Mouse (Mus musculus): ENCODE results near the gene Rbfox3. TPM values are rescaled to one million over a fixed set of nuclear protein-coding genes. Genes with fewer than 3 reads are reported as not detected.

Rbfox3 gene
- polyA plus RNA-seq, 1 experiment from 2014 or later: 1.1 TPM

DNA sequence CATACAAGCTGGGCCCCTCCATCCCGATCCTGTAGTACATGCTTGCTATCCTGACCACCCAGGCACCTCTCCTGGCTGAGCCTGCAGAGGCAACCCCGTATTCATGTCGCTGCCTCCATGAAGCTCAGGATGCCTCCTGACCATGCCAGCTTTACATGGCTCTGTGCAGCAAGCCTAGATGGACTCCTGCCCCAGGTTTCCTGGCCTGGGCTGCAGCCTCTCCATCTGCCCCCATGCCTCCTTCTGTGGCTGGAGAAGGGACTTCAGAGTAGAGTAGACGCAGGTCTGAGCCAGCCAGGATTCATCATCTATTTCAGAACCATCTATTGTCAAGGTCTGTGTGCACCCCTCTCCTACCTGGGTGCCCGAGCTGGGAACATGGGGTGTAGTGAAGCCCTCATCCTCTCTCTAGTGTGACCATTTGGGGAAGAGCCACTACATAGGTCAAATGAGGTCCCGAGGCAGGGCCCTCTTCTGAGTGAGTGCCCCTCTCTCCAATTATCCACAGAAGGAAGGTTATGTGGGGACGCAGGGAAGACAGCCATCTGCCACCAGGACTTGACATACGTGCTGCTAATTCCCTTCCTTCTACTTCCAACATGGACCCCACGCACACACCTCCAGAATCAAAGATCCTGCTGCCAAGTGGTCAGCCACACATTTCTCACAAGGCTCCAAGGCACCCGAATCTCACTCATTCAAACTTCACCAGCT, 153.0 kb downstream of the Rbfox3 start:
- DNase-seq (ENCODE audit: low spot score) (no peak), ATAC-seq (replicated peaks; ENCODE audit: low FRiP score) (no peak)
- 76% methylated on average over 10 of the region's 10 CpGs for WGBS
- Histone ChIP-seq H3K4me2 (no peak overlapping the region), H3K27ac (ENCODE audit: low read depth, low read length) (no peak overlapping the region), H3K4me1 (replicated peaks; ENCODE audit: control insufficient read depth, insufficient read depth, low read length) (no peaks in the 10 kb centered on the region), H3K4me3 (ENCODE audit: low read depth, low read length) (no peak overlapping the region), H3K27me3 (replicated peaks; ENCODE audit: control insufficient read depth, insufficient read depth, low read length) (no peaks in the 10 kb centered on the region; the same call in 1 of the 2 replicates), H3K9ac (ENCODE audit: low read depth, low read length) (no peak overlapping the region), H3K36me3 (ENCODE audit: control insufficient read depth, insufficient read depth, low read length) (no peaks in the 10 kb centered on the region), H3K9me3 (ENCODE audit: control insufficient read depth, low read length) (no peaks in the 10 kb centered on the region)

DNA sequence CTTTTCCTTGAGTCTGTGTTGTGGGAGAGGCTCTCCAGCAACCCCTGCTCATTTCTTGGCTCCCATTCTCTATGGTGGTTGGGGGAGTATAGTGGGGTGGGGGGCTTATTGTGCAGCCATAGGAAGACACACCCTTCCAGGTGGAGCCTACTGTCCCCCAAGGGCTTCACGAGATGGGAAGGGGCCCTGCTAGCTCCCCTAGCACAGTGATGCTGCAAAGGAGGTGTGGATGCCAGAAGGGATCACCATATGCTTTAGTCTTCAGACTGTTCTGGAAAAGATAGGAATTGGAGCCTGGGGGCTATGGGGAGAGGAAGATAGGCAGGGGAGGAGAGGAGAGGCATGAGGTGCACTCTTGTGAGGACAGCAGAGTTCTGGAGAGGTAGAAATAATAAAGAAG, 153.9 kb downstream of the Rbfox3 start:
- ATAC-seq (replicated peaks; ENCODE audit: low FRiP score): no peak
- no peaks in the 10 kb centered on the region for H3K4me1 ChIP-seq (replicated peaks; ENCODE audit: control insufficient read depth, insufficient read depth, low read length)
- no peak for DNase-seq (ENCODE audit: low spot score)
- H3K9ac ChIP-seq (ENCODE audit: low read depth, low read length): no peak overlapping the region
- H3K27me3 ChIP-seq (replicated peaks; ENCODE audit: control insufficient read depth, insufficient read depth, low read length): no peaks in the 10 kb centered on the region; the same call in 1 of the 2 replicates
- H3K36me3 ChIP-seq (ENCODE audit: control insufficient read depth, insufficient read depth, low read length): no peaks in the 10 kb centered on the region
- H3K4me3 ChIP-seq (ENCODE audit: low read depth, low read length): no peak overlapping the region
- no peak overlapping the region for H3K27ac ChIP-seq (ENCODE audit: low read depth, low read length)
- no peak overlapping the region for H3K4me2 ChIP-seq
- 71% methylated on average over 1 of the region's 1 CpGs for WGBS
- H3K9me3 ChIP-seq (ENCODE audit: control insufficient read depth, low read length): no peaks in the 10 kb centered on the region

- H3K36me3 ChIP-seq (ENCODE audit: control insufficient read depth, insufficient read depth, low read length): no peaks in the 10 kb centered on the region
- WGBS: 79% methylated on average over 17 of the region's 17 CpGs
- no peaks in the 10 kb centered on the region for H3K4me1 ChIP-seq (replicated peaks; ENCODE audit: control insufficient read depth, insufficient read depth, low read length)
- no peak overlapping the region for H3K9ac ChIP-seq (ENCODE audit: low read depth, low read length)
- H3K4me3 ChIP-seq (ENCODE audit: low read depth, low read length): no peak overlapping the region
- DNase-seq (ENCODE audit: low spot score) (no peak), ATAC-seq (replicated peaks; ENCODE audit: low FRiP score) (no peak)
- H3K27me3 ChIP-seq (replicated peaks; ENCODE audit: control insufficient read depth, insufficient read depth, low read length): no peaks in the 10 kb centered on the region; the same call in 1 of the 2 replicates
- no peak overlapping the region for H3K4me2 ChIP-seq
- H3K27ac ChIP-seq (ENCODE audit: low read depth, low read length): no peak overlapping the region
- no peaks in the 10 kb centered on the region for H3K9me3 ChIP-seq (ENCODE audit: control insufficient read depth, low read length)
Measured at GRCm38 (mm10) chr11:118755003-118755402, 156.4 kb downstream of the Rbfox3 start.

- no peaks in the 10 kb centered on the region for H3K4me1 ChIP-seq (replicated peaks; ENCODE audit: control insufficient read depth, insufficient read depth, low read length)
- H3K4me2 ChIP-seq: no peak overlapping the region
- H3K9me3 ChIP-seq (ENCODE audit: control insufficient read depth, low read length): no peaks in the 10 kb centered on the region
- no peaks in the 10 kb centered on the region; the same call in 1 of the 2 replicates for H3K27me3 ChIP-seq (replicated peaks; ENCODE audit: control insufficient read depth, insufficient read depth, low read length)
- H3K9ac ChIP-seq (ENCODE audit: low read depth, low read length): no peak overlapping the region
- WGBS: 49% methylated on average over 4 of the region's 4 CpGs
- DNase-seq (ENCODE audit: low spot score) (no peak), ATAC-seq (replicated peaks; ENCODE audit: low FRiP score) (no peak)
- no peaks in the 10 kb centered on the region for H3K36me3 ChIP-seq (ENCODE audit: control insufficient read depth, insufficient read depth, low read length)
- no peak overlapping the region for H3K4me3 ChIP-seq (ENCODE audit: low read depth, low read length)
- H3K27ac ChIP-seq (ENCODE audit: low read depth, low read length): no peak overlapping the region
Measured at GRCm38 (mm10) chr11:118754535-118754934, 156.9 kb downstream of the Rbfox3 start.

DNA sequence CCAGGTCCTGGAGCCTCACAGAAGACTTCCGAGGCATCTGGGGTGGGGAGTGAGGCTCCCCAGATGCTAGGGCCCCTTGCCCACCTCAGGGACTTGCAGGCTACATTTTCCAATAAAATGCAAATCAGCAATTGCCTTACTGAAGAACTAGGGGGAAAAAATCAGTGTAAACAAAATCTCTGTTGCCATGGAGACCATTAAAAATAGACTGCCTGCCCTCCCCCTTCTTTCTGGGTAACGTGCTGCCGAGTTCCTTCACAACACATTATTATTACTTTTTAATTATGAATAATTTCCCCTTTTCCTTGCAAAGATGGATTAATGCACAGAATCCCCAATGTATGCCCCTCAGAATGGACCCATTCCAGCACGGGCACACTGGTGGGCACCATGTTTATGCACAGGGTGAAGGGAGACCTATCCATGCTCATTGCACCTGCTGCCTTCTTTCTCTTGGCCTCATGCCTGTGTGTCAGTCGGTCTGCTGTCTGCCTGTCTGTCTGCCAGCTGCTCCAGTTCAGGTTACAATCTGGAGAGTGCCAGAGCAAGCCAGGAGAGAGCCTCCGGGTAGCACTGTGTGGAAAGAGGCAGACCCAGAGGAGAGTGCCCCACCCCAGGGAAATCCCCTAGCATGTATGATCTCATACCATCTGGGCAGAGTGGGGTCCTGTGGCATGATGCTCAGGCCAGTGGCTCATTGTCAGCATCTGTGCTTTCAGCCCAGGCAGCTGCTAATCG, 159.3 kb downstream of the Rbfox3 start:
- Histone ChIP-seq H3K27me3 (replicated peaks; ENCODE audit: control insufficient read depth, insufficient read depth, low read length) (no peaks in the 10 kb centered on the region; the same call in none of the 2 replicates), H3K9me3 (ENCODE audit: control insufficient read depth, low read length) (no peaks in the 10 kb centered on the region), H3K27ac (ENCODE audit: low read depth, low read length) (no peak overlapping the region), H3K4me1 (replicated peaks; ENCODE audit: control insufficient read depth, insufficient read depth, low read length) (no peaks in the 10 kb centered on the region), H3K36me3 (ENCODE audit: control insufficient read depth, insufficient read depth, low read length) (no peaks in the 10 kb centered on the region), H3K4me2 (no peak overlapping the region), H3K4me3 (ENCODE audit: low read depth, low read length) (no peak overlapping the region), H3K9ac (ENCODE audit: low read depth, low read length) (no peak overlapping the region)
- 74% methylated on average over 7 of the region's 7 CpGs for WGBS
- ATAC-seq (replicated peaks; ENCODE audit: low FRiP score) (no peak), DNase-seq (ENCODE audit: low spot score) (no peak)

DNA sequence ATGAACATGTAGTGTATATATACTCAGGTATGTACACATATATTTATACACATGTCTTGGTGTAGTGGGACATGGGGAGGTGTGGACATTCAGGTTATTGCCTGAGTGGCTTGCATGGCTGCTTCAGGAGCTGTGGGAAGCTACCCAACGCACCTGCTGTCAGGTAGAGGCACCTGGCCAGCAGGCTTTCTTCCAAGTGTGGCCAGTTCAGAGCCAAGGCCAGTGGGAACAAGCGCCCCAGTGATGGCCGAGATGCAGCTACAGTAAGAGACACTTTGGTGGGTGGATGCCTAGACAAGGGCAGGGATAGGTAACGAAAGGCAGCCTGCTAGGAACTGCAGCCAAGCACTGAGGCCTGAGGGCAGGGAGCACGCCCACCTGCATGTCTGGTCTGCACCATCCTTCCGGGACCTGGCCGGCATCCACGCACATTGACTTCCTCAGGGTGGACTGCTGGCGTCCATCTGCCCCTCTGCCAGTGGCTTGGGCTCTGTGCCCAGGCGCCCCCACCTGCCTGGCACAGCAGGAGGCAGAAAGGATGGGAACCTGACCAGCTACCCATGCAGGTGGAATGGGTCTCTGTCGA, 160.6 kb downstream of the Rbfox3 start:
- Histone ChIP-seq H3K4me1 (replicated peaks; ENCODE audit: control insufficient read depth, insufficient read depth, low read length) (no peaks in the 10 kb centered on the region), H3K9me3 (ENCODE audit: control insufficient read depth, low read length) (no peaks in the 10 kb centered on the region), H3K4me2 (no peak overlapping the region), H3K36me3 (ENCODE audit: control insufficient read depth, insufficient read depth, low read length) (no peaks in the 10 kb centered on the region), H3K27me3 (replicated peaks; ENCODE audit: control insufficient read depth, insufficient read depth, low read length) (no peaks in the 10 kb centered on the region; the same call in none of the 2 replicates), H3K4me3 (ENCODE audit: low read depth, low read length) (no peak overlapping the region), H3K9ac (ENCODE audit: low read depth, low read length) (no peak overlapping the region), H3K27ac (ENCODE audit: low read depth, low read length) (no peak overlapping the region)
- DNase-seq (ENCODE audit: low spot score) (no peak), ATAC-seq (replicated peaks; ENCODE audit: low FRiP score) (no peak)
- 80% methylated on average over 11 of the region's 11 CpGs for WGBS

- H3K4me3 ChIP-seq (ENCODE audit: low read depth, low read length): no peak overlapping the region
- H3K36me3 ChIP-seq (ENCODE audit: control insufficient read depth, insufficient read depth, low read length): no peaks in the 10 kb centered on the region
- no peak overlapping the region for H3K27ac ChIP-seq (ENCODE audit: low read depth, low read length)
- ATAC-seq (replicated peaks; ENCODE audit: low FRiP score): no peak
- H3K4me1 ChIP-seq (replicated peaks; ENCODE audit: control insufficient read depth, insufficient read depth, low read length): no peaks in the 10 kb centered on the region
- no peak for DNase-seq (ENCODE audit: low spot score)
- no peaks in the 10 kb centered on the region for H3K9me3 ChIP-seq (ENCODE audit: control insufficient read depth, low read length)
- H3K9ac ChIP-seq (ENCODE audit: low read depth, low read length): no peak overlapping the region
- no peak overlapping the region for H3K4me2 ChIP-seq
- peaks cover 10% of the 10 kb centered on the region for H3K27me3 ChIP-seq (replicated peaks; ENCODE audit: control insufficient read depth, insufficient read depth, low read length)
- 63% methylated on average over 1 of the region's 1 CpGs for WGBS
Measured at GRCm38 (mm10) chr11:118749541-118749940, 161.9 kb downstream of the Rbfox3 start.

GRCm38 (mm10) chr11:118748622-118749021, 162.8 kb downstream of the Rbfox3 start:
- peaks cover 19% of the 10 kb centered on the region for H3K27me3 ChIP-seq (replicated peaks; ENCODE audit: control insufficient read depth, insufficient read depth, low read length)
- WGBS: 77% methylated on average over 10 of the region's 10 CpGs
- H3K9ac ChIP-seq (ENCODE audit: low read depth, low read length): no peak overlapping the region

More at GRCm38 (mm10) chr11:118748622-118749021, 162.8 kb downstream of the Rbfox3 start:
- Histone ChIP-seq H3K4me1 (replicated peaks; ENCODE audit: control insufficient read depth, insufficient read depth, low read length) (no peaks in the 10 kb centered on the region), H3K27ac (ENCODE audit: low read depth, low read length) (no peak overlapping the region), H3K9me3 (ENCODE audit: control insufficient read depth, low read length) (no peaks in the 10 kb centered on the region), H3K36me3 (ENCODE audit: control insufficient read depth, insufficient read depth, low read length) (no peaks in the 10 kb centered on the region), H3K4me3 (ENCODE audit: low read depth, low read length) (no peak overlapping the region), H3K4me2 (no peak overlapping the region)
- ATAC-seq (replicated peaks; ENCODE audit: low FRiP score) (no peak), DNase-seq (ENCODE audit: low spot score) (no peak)

Data from liver, embryonic 11.5 days (tissue).